Mouse (Mus musculus) limb, embryonic 14.5 days (tissue): ENCODE data around the gene Wnk4. TPM values are rescaled to one million over a fixed set of nuclear protein-coding genes. Genes with fewer than 3 reads are reported as not detected.

Experiments
- ATAC-seq: fragments of 200-750 bp; cut with Nextera tagmentation; 2 replicates; pipeline ENCODE4 v1.8.0; 2017; ENCODE audit warnings: low read depth, moderate number of reproducible peaks, moderate TSS enrichment; ENCODE audit not compliant: low FRiP score
- DNase-seq: peaks from one replicate; pipeline ENCODE4 v3.0.0-alpha.2; 2015; ENCODE audit warnings: low spot score
- H3K27ac ChIP-seq: fragments of 300-500 bp; sonication (generic); replicated peaks from 2 replicates; pipeline ENCODE4 v1.5.1; 2014; ENCODE audit warnings: low read depth, mild to moderate bottlenecking, low read length, moderate library complexity, mixed read lengths
- H3K27me3 ChIP-seq: fragments of 300-500 bp; sonication (generic); 2 replicates; pipeline ENCODE4 v1.6.1; 2014; ENCODE audit warnings: low read length, mixed read lengths; ENCODE audit not compliant: control insufficient read depth, insufficient read depth
- H3K36me3 ChIP-seq: fragments of 300-500 bp; sonication (generic); 2 replicates; pipeline ENCODE4 v1.6.1; 2014; ENCODE audit warnings: mild to moderate bottlenecking, low read length, moderate library complexity, mixed read lengths; ENCODE audit not compliant: control insufficient read depth, insufficient read depth
- H3K4me1 ChIP-seq: fragments of 300-500 bp; sonication (generic); 2 replicates; pipeline ENCODE4 v1.6.1; 2014; ENCODE audit warnings: antibody characterized with exemption, low read length, mixed read lengths; ENCODE audit not compliant: control insufficient read depth, insufficient read depth
- H3K4me2 ChIP-seq: fragments of 300-500 bp; sonication (generic); replicated peaks from 2 replicates; pipeline ENCODE4 v1.6.1; 2014; ENCODE audit warnings: low read depth, mild to moderate bottlenecking, low read length, moderate library complexity; ENCODE audit not compliant: severe bottlenecking
- H3K4me3 ChIP-seq: fragments of 300-500 bp; sonication (generic); replicated peaks from 2 replicates; pipeline ENCODE4 v1.5.1; 2014; ENCODE audit warnings: low read length
- H3K9ac ChIP-seq: fragments of 300-500 bp; sonication (generic); 2 replicates; pipeline ENCODE4 v1.6.1; 2014; ENCODE audit warnings: mild to moderate bottlenecking, low read depth, low read length, moderate library complexity; ENCODE audit not compliant: severe bottlenecking
- H3K9me3 ChIP-seq: fragments of 300-500 bp; sonication (generic); 2 replicates; pipeline ENCODE4 v1.6.1; 2016; ENCODE audit warnings: low read length; ENCODE audit not compliant: control insufficient read depth
- POLR2A ChIP-seq: fragments of 200-500 bp; IDR thresholded peaks from 2 replicates; pipeline ENCODE4 v1.8.0; 2012; ENCODE audit warnings: inconsistent platforms, mild to moderate bottlenecking, moderate library complexity, borderline replicate concordance; ENCODE audit not compliant: insufficient read depth, insufficient read length; ENCODE audit errors: extremely low read depth
- WGBS: fragments of 180-500 bp; shearing (Covaris S2); extraction: QIAGEN DNeasy Blood & Tissue Kit; methylation state at CpG from one replicate; pipeline ENCODE4 v1.1.7; 2014; 5-methylcytosine and 5-hydroxymethylcytosine counted together
- polyA plus RNA-seq, 2 experiments: library from polyadenylated mRNA; depleted of rRNA in 1 of 2; stranded (reverse) in 1 of 2; unstranded in 1 of 2; fragments of >200 nt; fragmentation: Nextera tagmentation in 1 of 2; extraction: Ambion mirVana in 1 of 2; gene quantifications; 2 replicates each; pipeline versions ENCODE4 v1.2.1 to v1.2.3; 2012 to 2014

Wnk4 gene
- polyA plus RNA-seq, 2 experiments = 10.7 to 14.9 TPM

DNA sequence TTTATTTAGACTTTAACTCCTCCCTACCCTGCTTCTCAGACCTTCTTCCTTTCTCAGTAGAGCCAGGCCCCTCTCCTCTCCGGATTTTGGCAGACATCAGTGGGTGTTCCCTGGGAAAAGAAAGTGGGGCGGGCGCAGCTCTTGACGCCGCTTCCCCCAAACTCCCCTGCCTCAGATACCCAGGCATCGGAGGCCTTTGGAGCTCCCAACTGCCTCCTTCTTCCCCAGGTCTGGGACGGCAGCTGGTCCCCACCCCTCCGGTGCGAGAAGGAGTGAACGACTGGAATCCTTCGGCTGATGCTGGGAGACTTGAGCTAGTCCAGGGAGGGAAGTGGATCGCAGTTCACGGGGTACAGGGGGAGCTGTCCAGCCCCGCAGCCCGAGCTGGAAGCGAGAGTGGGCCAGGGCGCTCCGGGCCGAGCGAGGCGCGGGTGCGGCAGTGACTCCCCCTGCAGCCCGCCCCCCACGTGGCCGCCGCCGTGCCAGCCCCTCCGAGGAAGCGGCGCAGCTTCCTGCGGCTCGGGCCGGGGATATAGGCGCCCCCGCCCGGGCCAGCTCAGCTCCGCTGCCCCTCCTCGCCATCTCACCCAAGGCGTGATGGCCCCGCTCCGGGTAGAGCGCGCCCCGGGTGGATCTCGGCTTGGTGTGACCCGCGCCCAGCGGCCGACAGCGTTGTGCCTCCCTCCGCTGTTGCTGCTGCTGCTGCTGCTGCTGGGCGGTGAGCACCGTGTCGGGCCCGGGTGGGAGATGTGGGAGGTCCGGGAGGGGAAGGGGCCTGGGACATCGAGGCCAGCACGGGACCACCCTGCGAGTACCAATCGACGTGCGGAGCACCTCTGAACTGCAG is 14.3 kb upstream of the Wnk4 start, which contains the start of gene Ramp2:
TSS of gene Ramp2 (plus strand) at position 174 of the 847 bp plus-strand sequence.
- no peak for TF ChIP-seq POLR2A
- H3K4me1 ChIP-seq = peaks cover 14% of the 10 kb centered on the region; the same call in 1 of the 2 replicates
- peak within 1 kb of the TSS; percentile 75 for H3K9ac ChIP-seq
- H3K4me3 ChIP-seq = peak within 1 kb of the TSS; percentile 61
- under 1% methylated on average over 48 of the region's 63 CpGs for WGBS
- H3K27ac ChIP-seq = 0 out of 2 replicates have a peak within 1 kb of the TSS, but pooled peaks have one; percentile 63
- H3K9me3 ChIP-seq = no peaks in the 10 kb centered on the region
- ATAC-seq (peak; percentile 62), DNase-seq (no peak)
- H3K27me3 ChIP-seq = no peaks in the 10 kb centered on the region
- no peaks in the 10 kb centered on the region for H3K36me3 ChIP-seq
- H3K4me2 ChIP-seq = peak within 1 kb of the TSS; percentile 97

DNA sequence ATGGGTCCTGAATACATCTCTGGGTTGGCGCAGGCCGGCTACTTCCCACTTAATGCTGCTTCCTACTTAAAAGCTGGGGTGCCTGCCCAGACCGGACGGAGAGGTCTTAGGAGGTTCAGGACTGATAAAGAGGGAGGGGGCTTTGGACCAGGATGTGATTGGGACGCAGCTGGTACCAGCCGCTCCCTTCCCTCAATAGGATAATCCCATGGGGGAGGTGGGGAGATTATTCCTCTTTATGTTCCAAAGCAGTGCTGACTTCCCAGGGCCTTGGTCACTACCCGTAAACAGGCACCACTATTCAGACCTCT is 13.7 kb upstream of the Wnk4 start:
- ATAC-seq = no peak
- no peaks in the 10 kb centered on the region for H3K27me3 ChIP-seq
- H3K27ac ChIP-seq = no peak overlapping the region
- H3K36me3 ChIP-seq = no peaks in the 10 kb centered on the region
- peaks cover 14% of the 10 kb centered on the region; the same call in 1 of the 2 replicates for H3K4me1 ChIP-seq
- no peak for TF ChIP-seq POLR2A
- H3K4me2 ChIP-seq = peak overlapping the region; percentile 97
- H3K9me3 ChIP-seq = no peaks in the 10 kb centered on the region
- H3K4me3 ChIP-seq = peak overlapping the region; percentile 61
- DNase-seq = no peak
- WGBS = 12% methylated on average over 7 of the region's 7 CpGs
- H3K9ac ChIP-seq = peak overlapping the region; percentile 75

GRCm38 (mm10) chr11:101247521-101248030 is 12.8 kb upstream of the Wnk4 start:
- DNase-seq (no peak), ATAC-seq (no peak)
- TF ChIP-seq POLR2A = no peak
- H3K4me1 ChIP-seq = peaks cover 16% of the 10 kb centered on the region; the same call in 1 of the 2 replicates
- H3K27ac ChIP-seq = no peak overlapping the region
- H3K27me3 ChIP-seq = no peaks in the 10 kb centered on the region
- H3K9ac ChIP-seq = no peak overlapping the region
- no peak overlapping the region for H3K4me2 ChIP-seq
- 84% methylated on average over 6 of the region's 6 CpGs for WGBS
- H3K9me3 ChIP-seq = no peaks in the 10 kb centered on the region
- H3K4me3 ChIP-seq = no peak overlapping the region
- no peaks in the 10 kb centered on the region for H3K36me3 ChIP-seq

GRCm38 (mm10) chr11:101248258-101248994 is 11.9 kb upstream of the Wnk4 start:
- peak; percentile 73 for DNase-seq
- H3K4me2 ChIP-seq = no peak overlapping the region
- no peaks in the 10 kb centered on the region for H3K27me3 ChIP-seq
- no peaks in the 10 kb centered on the region for H3K36me3 ChIP-seq
- no peaks in the 10 kb centered on the region for H3K9me3 ChIP-seq
- 32% methylated on average over 14 of the region's 14 CpGs for WGBS
- no peak overlapping the region for H3K9ac ChIP-seq
- ATAC-seq = no peak
- H3K4me3 ChIP-seq = no peak overlapping the region
- no peak for TF ChIP-seq POLR2A
- peaks cover 19% of the 10 kb centered on the region for H3K4me1 ChIP-seq
- no peak overlapping the region for H3K27ac ChIP-seq

DNA sequence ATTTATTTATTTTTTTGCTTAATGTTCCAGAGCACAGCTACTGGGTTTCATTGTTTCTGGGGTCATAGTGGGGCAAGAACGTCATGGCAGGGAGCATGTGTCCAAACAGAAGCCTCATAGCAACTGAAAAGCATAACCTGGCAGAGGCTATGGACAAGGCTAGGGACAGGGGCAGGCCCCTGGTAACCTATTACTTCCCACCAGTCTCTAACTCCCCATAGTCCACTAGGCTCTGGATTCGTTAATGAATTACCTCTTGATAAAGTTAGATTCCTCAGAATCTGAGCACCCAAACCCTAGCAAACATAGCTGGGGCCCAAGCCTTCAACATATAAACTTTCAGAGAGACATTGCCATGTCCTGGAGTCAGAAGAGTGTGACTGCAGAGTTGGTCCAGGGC is 9.3 kb upstream of the Wnk4 start:
- peaks cover 20% of the 10 kb centered on the region for H3K4me1 ChIP-seq
- DNase-seq (no peak), ATAC-seq (no peak)
- no peaks in the 10 kb centered on the region for H3K36me3 ChIP-seq
- no peak overlapping the region for H3K4me3 ChIP-seq
- H3K4me2 ChIP-seq = no peak overlapping the region
- H3K27me3 ChIP-seq = no peaks in the 10 kb centered on the region
- 66% methylated on average over 2 of the region's 2 CpGs for WGBS
- TF ChIP-seq POLR2A = no peak
- no peaks in the 10 kb centered on the region for H3K9me3 ChIP-seq
- no peak overlapping the region for H3K27ac ChIP-seq
- no peak overlapping the region for H3K9ac ChIP-seq
